Mouse (Mus musculus): Measurements from ENCODE around the gene Dnm1. TPM values are rescaled to one million over a fixed set of nuclear protein-coding genes. Genes with fewer than 3 reads are reported as not detected.

Gene Dnm1
- total RNA-seq, 2 experiments from 2014 or later, result 41.3 to 43.4 TPM

GRCm38 (mm10) chr2:32283986-32284385 is 69.2 kb downstream of the Dnm1 start:
- DNase-seq (ENCODE audit: low spot score in 2 of 2), result no peak

- peak in 1 of 2 experiments; percentile 61 for DNase-seq (ENCODE audit: low spot score in 2 of 2)
These were observed 70.4 kb downstream of the Dnm1 start for GRCm38 (mm10) chr2:32282727-32283126.

GRCm38 (mm10) chr2:32282289-32282688 is 70.8 kb downstream of the Dnm1 start:
- no peak for DNase-seq (ENCODE audit: low spot score in 2 of 2)

- no peak for DNase-seq (ENCODE audit: low spot score in 2 of 2)
These were observed 77.3 kb downstream of the Dnm1 start for GRCm38 (mm10) chr2:32275823-32276222.

GRCm38 (mm10) chr2:32260635-32261034 is 92.5 kb downstream of the Dnm1 start:
- DNase-seq (ENCODE audit: low spot score in 2 of 2), result no peak

GRCm38 (mm10) chr2:32259657-32260417 is 93.3 kb downstream of the Dnm1 start, which contains the start of gene Uck1:
Gene Uck1 (minus strand): TSS chr2:32260159.
- peak; percentile 62 to 81 for DNase-seq (ENCODE audit: low spot score in 2 of 2)

- DNase-seq (ENCODE audit: low spot score in 2 of 2), result no peak
These were observed 94.1 kb downstream of the Dnm1 start for GRCm38 (mm10) chr2:32258887-32259533.

Small RNAs within 50 kb of the gene (microRNA-seq; reads per million reads assigned to microRNA genes)
- gene Gm23363 (0.79 reads per million), gene Mir199b (462 reads per million, percentile 65 among the genes with 10 or more reads in this experiment)

Other genes with a start within 250 kb of the Dnm1 start
- 100 to 1,000 TPM; 148 to 158 TPM for gene Prrc2b, start 202.3 kb downstream of the Dnm1 start, total RNA-seq (2021)
- gene Pomt1, start 116.7 kb downstream of the Dnm1 start, total RNA-seq (2021), result 10 to 100 TPM; 36.7 to 40.4 TPM
- gene Uck1, start 93.2 kb downstream of the Dnm1 start, total RNA-seq (2021), result 10 to 100 TPM; 88.3 to 98.2 TPM
- 10 to 100 TPM; 78.6 to 80.4 TPM for gene Golga2, start 66.0 kb downstream of the Dnm1 start, total RNA-seq (2021)
- 100 to 1,000 TPM; 225 to 237 TPM for gene Swi5, start 65.3 kb downstream of the Dnm1 start, total RNA-seq (2021)
- gene Ciz1, start 1.0 kb downstream of the Dnm1 start, total RNA-seq (2021), result 100 to 1,000 TPM in 1 of 2 experiments, 10 to 100 TPM in 1; 97.7 to 106 TPM
- gene 1110008P14Rik, start 28.6 kb upstream of the Dnm1 start, total RNA-seq (2021), result 100 to 1,000 TPM in 1 of 2 experiments, 10 to 100 TPM in 1; 94.9 to 121 TPM
- gene Lcn2, start 34.9 kb upstream of the Dnm1 start, total RNA-seq (2021), result 10 to 100 TPM; 11.5 to 33.6 TPM
- 10 to 100 TPM; 49.2 to 60.7 TPM for gene Ptges2, start 42.6 kb upstream of the Dnm1 start, total RNA-seq (2021)
- gene Naif1, start 97.1 kb upstream of the Dnm1 start, total RNA-seq (2021), result 1 to 10 TPM; 4.1 to 4.2 TPM
- 10 to 100 TPM; 28.0 to 33.7 TPM for gene Slc25a25, start 98.1 kb upstream of the Dnm1 start, total RNA-seq (2021)
- 10 to 100 TPM; 36.6 to 38.0 TPM for gene Fam102a, start 182.0 kb upstream of the Dnm1 start, total RNA-seq (2021)
- 10 to 100 TPM; 61.9 to 64.5 TPM for gene Dpm2, start 217.5 kb upstream of the Dnm1 start, total RNA-seq (2021)
- gene Pip5kl1, start 221.5 kb upstream of the Dnm1 start, total RNA-seq (2021), result under 1 TPM; 0.31 to 0.73 TPM
- gene 9430097D07Rik, start 222.3 kb upstream of the Dnm1 start, total RNA-seq (2021), result not detected
- gene St6galnac4, start 233.8 kb upstream of the Dnm1 start, total RNA-seq (2021), result 10 to 100 TPM; 16.4 to 19.4 TPM
- 10 to 100 TPM; 53.0 to 58.0 TPM for gene St6galnac6, start 246.4 kb upstream of the Dnm1 start, total RNA-seq (2021)

All from adrenal gland, postnatal 4 days (tissue).